ENCODE assay signal across 12 mouse cellular contexts in the genomic region with DNA sequence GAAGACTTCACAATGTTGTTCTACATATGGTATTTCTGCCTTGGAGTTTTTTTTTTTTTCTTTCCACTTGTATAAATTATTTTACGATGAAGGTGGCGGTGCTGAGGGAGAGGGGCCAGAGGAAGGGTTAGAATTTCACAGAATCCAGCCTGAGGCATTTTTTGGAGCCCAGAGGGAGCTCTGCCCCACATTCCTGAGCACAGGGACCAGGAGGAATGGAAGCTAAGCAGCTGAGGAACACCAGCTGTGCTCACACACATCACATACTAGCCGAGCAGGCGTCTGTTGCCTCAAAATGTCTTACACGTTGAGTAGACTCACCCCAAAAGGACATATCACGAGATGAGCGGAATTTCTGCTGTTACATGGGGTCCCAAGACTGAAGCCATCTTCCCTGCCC.
DNase-seq lines count a peak whose midpoint lies in the region; TF ChIP-seq lines count a peak whose summit lies in the region.
"Had no signal": no experiment of that assay in that cellular context is flagged by ENCODE, and none has a peak within 500 bp of the region (broad histone marks: within the 10 kb centered on the region; RNA-seq: fewer than 3 reads in every experiment).

No protein-coding gene starts in this region.

- H3K4me2 ChIP-seq in myocyte (ENCODE audit: low read depth): no peak overlapping the region

- H3K9me3 ChIP-seq in embryonic facial prominence, embryonic 10.5 days: no peaks in the 10 kb centered on the region

- no peaks in the 10 kb centered on the region for H3K27me3 ChIP-seq in kidney, adult 2 months (replicated peaks; ENCODE audit: control insufficient read depth, insufficient read depth, low read length)
- H3K27me3 ChIP-seq in embryonic facial prominence, embryonic 10.5 days (replicated peaks; ENCODE audit: low read depth, poor library complexity, severe bottlenecking): 0 out of 2 replicates have a peak, but pooled peaks cover under 1% of the 10 kb centered on the region
- H3K27me3 ChIP-seq in myocyte (ENCODE audit: control insufficient read depth, insufficient read depth, insufficient read length): no peaks in the 10 kb centered on the region

- no peak overlapping the region for H3ac ChIP-seq in myocyte (ENCODE audit: control insufficient read depth, insufficient read length)

- no peaks in the 10 kb centered on the region for H3K36me3 ChIP-seq in kidney, adult 2 months (ENCODE audit: control insufficient read depth, insufficient read depth, low read length)
- H3K36me3 ChIP-seq in embryonic facial prominence, embryonic 10.5 days (replicated peaks): no peaks in the 10 kb centered on the region
- no peaks in the 10 kb centered on the region for H3K36me3 ChIP-seq in myocyte (ENCODE audit: control insufficient read depth, insufficient read depth)

- H3K4me1 ChIP-seq in kidney, adult 2 months (ENCODE audit: control insufficient read depth, insufficient read depth, low read length): no peaks in the 10 kb centered on the region
- peaks cover 47% of the 10 kb centered on the region for H3K4me1 ChIP-seq in embryonic facial prominence, embryonic 10.5 days

- H3K79me2 ChIP-seq in myocyte (ENCODE audit: control insufficient read depth, insufficient read depth): no peaks in the 10 kb centered on the region

- WGBS in kidney, adult 2 months: 64% methylated on average over 7 of the region's 7 CpGs
- 42% methylated on average over 7 of the region's 7 CpGs for WGBS in embryonic facial prominence, embryonic 10.5 days

- no peak for TF ChIP-seq CTCF in kidney, adult 2 months (conservative IDR thresholded peaks at IDR 0.05; ENCODE audit: insufficient read depth, insufficient read length, low read depth, low read length)

- intact Hi-C loops in heart, postnatal 25 days (cut with DNase I): no loop called here

- no peak for TF ChIP-seq POLR2A in kidney, adult 2 months (IDR thresholded peaks at IDR 0.05; ENCODE audit: low read depth, low read length)
- TF ChIP-seq POLR2A in myocyte (IDR thresholded peaks at IDR 0.05; ENCODE audit: insufficient read length, low read depth): no peak

- no peak overlapping the region for H3K4me3 ChIP-seq in kidney, adult 2 months (ENCODE audit: insufficient read depth, low read depth, low read length)
- no peak overlapping the region for H3K4me3 ChIP-seq in embryonic facial prominence, embryonic 10.5 days
- H3K4me3 ChIP-seq in myocyte: no peak overlapping the region

- no peak overlapping the region for H3K27ac ChIP-seq in kidney, adult 2 months (ENCODE audit: insufficient read depth, low read depth, low read length)
- peak overlapping the region; percentile 71 for H3K27ac ChIP-seq in embryonic facial prominence, embryonic 10.5 days (replicated peaks)

- peak; percentile 23 for DNase-seq in kidney, postnatal 10 days
- DNase-seq in kidney, adult 2 months: no peak
- peak; percentile 56 for DNase-seq in embryonic facial prominence, embryonic 10.5 days (ENCODE audit: low spot score)
- DNase-seq in forelimb bud, embryonic 11.5 days (ENCODE audit: low read depth, low spot score): peak; percentile 90
- no peak for DNase-seq in heart, postnatal 25 days (ENCODE audit: low spot score)
- no peak for DNase-seq in testis, postnatal 10 days (ENCODE audit: low spot score)
- DNase-seq in layer of hippocampus, postnatal 10 days (ENCODE audit: low spot score in 2 of 2): no peak
- DNase-seq: cerebellum, adult 11 months; heart, postnatal 14 days; lung, postnatal 4 days; thymus, adult 18-20 months had no signal

TF ChIP-seq in myocyte, 11 proteins besides CTCF, POLR2A, EP300 and RAD21:
- no peak for TF ChIP-seq MAX (IDR thresholded peaks at IDR 0.05; ENCODE audit: low read depth)
- peak; percentile 45 for TF ChIP-seq TCF3 (IDR thresholded peaks at IDR 0.05; ENCODE audit: insufficient read length, low read depth)
- no peak for TF ChIP-seq TCF12 (IDR thresholded peaks at IDR 0.05; ENCODE audit: insufficient read depth, poor library complexity, severe bottlenecking)
- TF ChIP-seq MYOG (IDR thresholded peaks at IDR 0.05; ENCODE audit: control insufficient read depth in 1 of 3, insufficient read depth in 1 of 3, insufficient read length in 2 of 3, low read depth in 2 of 3): peak in 2 of 3 experiments; percentile 30 to 75
- TF ChIP-seq E2F4 (IDR thresholded peaks at IDR 0.05; ENCODE audit: insufficient read depth): no peak
- no peak for TF ChIP-seq CEBPB (IDR thresholded peaks at IDR 0.05; ENCODE audit: insufficient read depth, poor library complexity, severe bottlenecking)
- TF ChIP-seq USF1 (IDR thresholded peaks at IDR 0.05; ENCODE audit: low read depth): no peak
- TF ChIP-seq POLR2AphosphoS2 (IDR thresholded peaks at IDR 0.05; ENCODE audit: insufficient read length, low read depth): no peak
- peak in 2 of 3 experiments; percentile 68 to 81 for TF ChIP-seq MYOD1 (IDR thresholded peaks at IDR 0.05; ENCODE audit: control insufficient read depth in 1 of 3, insufficient read length in 2 of 3, low read depth in 2 of 3)
- TF ChIP-seq REST (IDR thresholded peaks at IDR 0.05; ENCODE audit: insufficient read depth, insufficient read length): no peak
- no peak for TF ChIP-seq SRF (IDR thresholded peaks at IDR 0.05; ENCODE audit: control insufficient read depth, insufficient read length, low read depth)

Comparison
In these comparisons a context has a peak if more than half of its experiments do, and no peak if none do; other contexts are left out.
1. DNase-seq: peak in kidney, postnatal 10 days (single experiment), embryonic facial prominence, embryonic 10.5 days (single experiment) and forelimb bud, embryonic 11.5 days (single experiment); none in kidney, adult 2 months (single experiment), heart, postnatal 25 days (single experiment), testis, postnatal 10 days (single experiment) and layer of hippocampus, postnatal 10 days (0 of 2).